Mouse (Mus musculus) MN1 (cell line): Measurements from ENCODE around the gene Gm29797.

Experiments
- DNase-seq: peaks from one replicate; pipeline ENCODE4 v3.0.0-alpha.2; 2016; ENCODE audit warnings: low spot score

Gm29797 gene

GRCm38 (mm10) chr2:181656734-181657133 lies at the start of gene Gm29797:
Gm29797 (plus strand) TSS chr2:181657034.
- DNase-seq, result no peak

GRCm38 (mm10) chr2:181618761-181619495 lies 37.9 kb upstream of the Gm29797 start:
- no peak for DNase-seq

GRCm38 (mm10) chr2:181623401-181623800 lies 33.4 kb upstream of the Gm29797 start:
- DNase-seq, result no peak

DNA sequence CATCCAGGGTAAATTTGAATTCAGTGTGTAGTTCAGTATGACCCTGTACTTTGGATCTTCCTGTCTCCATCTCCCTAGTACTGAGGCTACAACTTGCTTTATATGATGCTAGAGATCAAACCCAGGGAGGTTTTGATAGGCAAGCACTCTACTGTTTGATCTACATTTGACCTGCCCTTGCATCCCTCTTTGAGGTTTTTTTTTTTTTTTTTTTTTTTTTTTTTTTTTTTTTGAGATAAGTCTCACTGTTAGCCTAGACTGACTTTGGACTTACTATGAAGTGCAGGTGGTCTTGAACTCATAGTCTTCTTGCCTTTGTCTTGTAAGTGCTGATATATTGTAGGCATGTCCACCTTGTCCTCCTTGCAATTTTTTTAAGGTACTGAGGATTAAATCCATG lies 28.4 kb upstream of the Gm29797 start:
- no peak for DNase-seq

DNA sequence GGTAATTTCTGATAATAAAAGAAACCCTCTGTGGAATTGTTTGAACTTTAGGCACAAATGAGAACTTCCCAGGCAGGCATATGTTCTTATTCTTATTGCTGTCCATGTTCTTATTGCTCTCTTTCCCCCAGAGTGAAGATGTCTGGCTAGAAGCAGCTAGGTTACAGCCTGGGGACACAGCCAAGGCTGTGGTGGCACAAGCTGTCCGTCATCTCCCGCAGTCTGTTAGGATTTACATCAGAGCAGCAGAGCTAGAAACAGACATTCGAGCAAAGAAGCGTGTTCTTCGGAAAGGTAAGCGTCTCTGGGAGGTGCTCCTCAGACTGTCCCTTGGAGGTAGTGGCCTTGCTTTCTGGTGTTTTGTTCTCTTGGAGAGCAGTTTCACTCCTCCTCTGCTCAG lies 24.2 kb upstream of the Gm29797 start:
- no peak for DNase-seq

DNA sequence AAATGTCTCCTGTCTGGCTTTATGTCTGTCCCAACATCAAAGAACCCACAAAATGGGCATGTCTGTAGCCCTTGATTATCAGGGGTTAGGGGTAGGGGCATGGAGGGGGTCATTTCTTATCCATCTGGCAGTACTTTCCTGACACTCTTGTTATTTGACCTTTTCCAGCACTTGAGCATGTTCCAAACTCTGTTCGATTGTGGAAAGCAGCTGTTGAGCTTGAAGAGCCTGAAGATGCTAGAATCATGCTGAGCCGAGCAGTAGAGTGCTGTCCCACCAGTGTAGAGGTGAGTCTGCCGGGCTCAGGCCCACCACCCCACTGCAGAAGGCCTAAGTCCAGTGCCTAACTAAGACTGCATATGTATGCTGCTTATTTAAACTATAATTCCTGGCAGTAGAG lies 21.0 kb upstream of the Gm29797 start:
- no peak for DNase-seq

DNA sequence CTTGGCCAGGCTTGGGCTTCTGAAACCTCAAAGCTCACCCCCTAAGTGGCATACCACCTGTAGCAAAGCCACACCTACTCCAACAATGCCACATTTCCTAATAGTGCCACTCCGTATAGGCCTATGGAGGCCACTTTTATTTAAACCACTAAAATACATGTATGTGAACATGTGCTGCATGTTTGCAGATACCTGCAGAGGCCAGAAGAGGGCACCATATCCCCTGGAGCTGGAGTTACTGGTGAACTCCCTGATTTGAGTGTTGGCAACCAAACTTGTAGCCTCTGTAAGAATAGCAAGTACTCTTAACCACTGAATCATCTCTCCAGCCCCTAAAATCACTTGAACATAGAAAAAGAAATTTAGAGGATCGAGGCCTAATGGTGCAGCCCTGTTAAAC lies 12.5 kb upstream of the Gm29797 start:
- DNase-seq, result peak; percentile 56

- DNase-seq, result peak; percentile 18
These were observed 11.2 kb upstream of the Gm29797 start for GRCm38 (mm10) chr2:181645666-181646065.

DNA sequence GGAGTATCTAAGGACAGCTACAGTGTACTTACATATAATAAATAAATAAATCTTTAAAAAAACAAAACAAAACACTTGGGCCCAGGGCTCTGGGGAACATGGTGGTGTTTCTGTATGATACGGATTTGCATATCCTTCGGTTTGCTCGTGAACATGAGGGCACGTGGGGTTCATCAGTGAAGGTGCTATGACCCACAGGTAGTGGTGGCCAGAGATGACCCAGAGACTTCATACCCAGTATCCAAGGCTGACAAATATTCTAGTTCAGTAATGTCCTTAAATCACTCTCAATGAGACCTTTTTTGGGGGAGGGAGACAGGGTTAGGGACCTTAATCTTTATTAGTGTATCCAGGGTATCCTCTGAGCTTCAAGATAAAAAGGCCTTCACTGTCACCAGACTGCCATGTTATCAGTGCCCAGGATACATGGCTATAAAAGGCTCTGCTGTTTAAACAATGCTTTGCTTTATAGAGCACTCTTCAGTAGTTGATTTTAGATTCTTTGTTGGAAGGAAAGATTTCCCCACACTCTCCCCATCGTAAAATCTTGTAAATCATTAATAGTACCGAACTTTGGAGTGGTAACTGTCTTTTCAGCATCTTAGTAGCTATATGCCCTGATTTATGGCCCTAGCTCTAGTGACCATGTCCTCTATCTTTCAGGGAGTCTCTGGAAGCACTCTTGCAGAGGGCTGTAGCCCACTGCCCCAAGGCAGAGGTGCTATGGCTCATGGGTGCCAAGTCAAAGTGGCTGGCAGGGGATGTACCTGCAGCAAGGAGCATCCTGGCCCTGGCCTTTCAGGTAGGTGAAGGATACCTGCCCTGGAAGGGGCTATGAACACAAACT lies 10.0 kb upstream of the Gm29797 start:
- DNase-seq, result no peak

- peak; percentile 51 for DNase-seq
These were observed 7.9 kb upstream of the Gm29797 start for GRCm38 (mm10) chr2:181648926-181649325.

GRCm38 (mm10) chr2:181653065-181653464 lies 3.8 kb upstream of the Gm29797 start:
- DNase-seq, result no peak

GRCm38 (mm10) chr2:181653523-181653922 lies 3.3 kb upstream of the Gm29797 start:
- no peak for DNase-seq

DNA sequence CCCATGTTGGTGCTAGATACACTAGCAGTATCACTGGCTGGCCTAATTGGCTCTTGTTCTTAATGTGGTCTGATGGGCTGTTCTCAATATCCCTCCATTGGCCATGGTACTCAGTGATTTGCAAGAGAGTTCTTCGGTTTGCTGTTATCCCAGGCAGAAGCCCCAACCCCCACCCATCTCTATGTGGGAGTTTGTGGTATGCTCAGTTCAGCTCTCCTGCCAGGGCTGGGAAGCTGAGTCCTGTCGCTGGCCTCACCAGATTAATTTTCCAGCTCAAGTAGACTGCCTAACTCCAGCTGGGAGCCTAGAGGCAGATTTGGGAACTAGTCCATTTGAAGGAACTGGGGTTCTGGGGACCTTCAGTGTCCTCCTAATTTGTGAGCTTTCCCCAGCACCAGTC lies 607 bp downstream of the Gm29797 start:
- DNase-seq, result no peak

GRCm38 (mm10) chr2:181658528-181658927 lies 1.7 kb downstream of the Gm29797 start:
- DNase-seq, result no peak

GRCm38 (mm10) chr2:181658930-181659555 lies 2.2 kb downstream of the Gm29797 start:
- DNase-seq, result peak; percentile 37

DNA sequence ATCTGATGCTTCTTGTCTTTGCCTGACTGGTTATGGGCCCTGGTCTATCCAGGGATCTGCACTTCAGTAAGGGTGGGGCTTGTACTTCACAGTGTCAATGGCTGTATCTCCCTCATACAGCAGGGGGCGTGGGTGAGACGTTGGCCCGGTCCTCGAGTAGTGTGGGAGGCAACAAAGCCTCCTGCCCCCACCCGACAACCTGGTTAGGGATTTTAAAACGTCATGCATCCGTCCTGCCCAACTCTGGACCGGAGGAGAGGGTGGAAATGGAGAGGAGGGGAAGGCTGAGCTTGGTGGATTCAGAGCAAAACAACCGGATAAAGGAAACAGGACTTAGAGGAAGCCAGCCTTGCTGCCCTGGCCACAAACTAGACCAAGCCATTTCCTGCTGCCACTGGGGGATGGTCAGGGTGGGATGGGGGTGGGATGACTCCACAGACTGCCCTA lies 2.8 kb downstream of the Gm29797 start:
- peak; percentile 63 for DNase-seq

DNA sequence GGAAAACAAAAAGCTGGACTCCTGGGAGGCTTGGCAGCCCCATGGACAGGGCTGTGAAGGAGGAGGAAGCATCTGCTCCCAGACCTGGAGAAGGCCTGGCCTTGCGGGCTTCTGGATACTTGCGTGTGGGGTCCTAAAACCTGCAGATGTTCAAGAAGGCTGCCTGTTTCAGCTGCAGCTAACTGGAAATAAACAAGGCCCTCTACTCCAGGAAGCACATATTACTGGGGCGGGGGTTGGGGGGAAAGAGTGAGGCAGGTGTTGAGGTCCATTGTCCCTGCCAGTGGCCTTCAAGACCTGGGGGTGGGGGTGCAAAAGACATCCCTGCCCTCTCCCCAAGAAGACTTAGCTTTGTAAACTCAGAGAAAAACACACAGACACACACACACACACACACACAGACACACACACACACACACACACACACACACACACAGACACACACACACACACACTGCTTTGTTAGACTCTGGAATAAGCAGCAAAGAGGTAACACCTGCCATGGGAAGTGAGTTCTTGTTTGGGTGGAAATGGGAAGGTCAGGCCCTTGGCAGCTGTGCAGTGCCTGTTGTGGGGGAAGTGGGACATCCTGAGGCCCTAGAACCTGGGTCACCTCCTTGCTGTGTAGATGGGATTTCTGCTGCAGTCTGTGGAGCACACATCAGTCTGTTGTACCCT lies 5.9 kb downstream of the Gm29797 start:
- DNase-seq, result no peak

DNA sequence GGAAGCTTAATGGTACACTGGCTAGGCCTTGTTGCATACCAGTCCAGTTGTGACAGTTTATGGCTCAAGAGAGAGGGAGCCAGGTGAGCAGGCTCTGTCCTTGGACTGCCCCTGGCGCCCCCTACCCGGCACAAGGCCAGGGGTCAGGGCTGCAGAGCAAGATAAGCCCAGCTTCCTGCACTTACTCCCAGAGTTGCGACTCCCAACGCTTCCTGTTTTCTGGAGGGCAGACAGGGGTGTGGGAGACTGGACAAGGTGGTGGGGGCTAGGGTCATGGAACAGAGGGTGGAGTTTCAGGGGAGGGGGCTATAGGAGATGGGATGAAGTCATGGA lies 6.4 kb downstream of the Gm29797 start:
- DNase-seq, result no peak

GRCm38 (mm10) chr2:181670285-181670912 lies 13.6 kb downstream of the Gm29797 start:
- no peak for DNase-seq

- no peak for DNase-seq
These were observed 14.1 kb downstream of the Gm29797 start for GRCm38 (mm10) chr2:181670913-181671311.

GRCm38 (mm10) chr2:181671326-181671725 lies 14.5 kb downstream of the Gm29797 start, which contains the start of gene Sox18:
Sox18 (minus strand) TSS chr2:181671640.
- DNase-seq, result no peak

DNA sequence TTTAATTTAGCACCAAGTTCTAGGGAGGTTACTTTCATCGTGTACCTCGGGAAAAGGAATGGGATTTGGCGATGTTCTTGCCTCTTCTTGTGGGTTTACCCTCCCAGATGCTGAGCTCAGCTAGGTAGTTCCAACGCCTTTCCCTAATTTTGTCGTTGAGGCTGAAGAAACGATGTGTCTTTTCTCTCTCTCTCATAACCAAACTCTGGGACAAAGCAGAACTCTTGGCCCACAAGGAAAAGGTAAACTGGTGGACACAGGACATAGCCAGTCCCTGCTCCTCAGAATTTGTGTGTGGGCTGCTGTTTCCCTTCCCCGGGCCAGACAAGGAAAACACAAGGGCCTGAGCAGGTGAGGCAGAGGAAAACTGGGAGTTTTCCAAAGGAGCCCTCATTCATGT lies 15.2 kb downstream of the Gm29797 start:
- no peak for DNase-seq
